ENCODE assay signal across 27 mouse cellular contexts in genomic region chr10:12718386-12718785, GRCm38 (mm10).
A peak's percentile ranks its signal among the peaks of the same experiment; 100 is the strongest.
DNase-seq lines count a peak whose midpoint lies in the region; ATAC-seq lines count a peak whose summit lies in the region.
"Had no signal": no experiment of that assay in that cellular context is flagged by ENCODE, and none has a peak within 500 bp of the region (broad histone marks: within the 10 kb centered on the region; RNA-seq: fewer than 3 reads in every experiment).

No protein-coding gene starts in this region.

- H3K9me3 ChIP-seq in forebrain, embryonic 12.5 days = no peaks in the 10 kb centered on the region
- H3K9me3 ChIP-seq: embryonic facial prominence, embryonic 10.5 days; embryonic facial prominence, embryonic 15.5 days; forebrain, embryonic 13.5 days; heart, embryonic 15.5 days; hindbrain, embryonic 13.5 days; kidney, embryonic 15.5 days; limb, embryonic 13.5 days; lung, embryonic 15.5 days; neural tube, embryonic 13.5 days had no signal

- H3K36me3 ChIP-seq in forebrain, embryonic 12.5 days (replicated peaks) = no peaks in the 10 kb centered on the region
- H3K36me3 ChIP-seq: hindbrain, embryonic 13.5 days had no signal

- 93% methylated on average over 8 of the region's 8 CpGs for WGBS in forebrain, embryonic 12.5 days

- no peaks in the 10 kb centered on the region for H3K4me1 ChIP-seq in forebrain, embryonic 12.5 days
- H3K4me1 ChIP-seq: embryonic facial prominence, embryonic 10.5 days; embryonic facial prominence, embryonic 15.5 days; forebrain, embryonic 13.5 days; hindbrain, embryonic 13.5 days; kidney, embryonic 15.5 days; neural tube, embryonic 13.5 days had no signal

- no peak overlapping the region for H3K9ac ChIP-seq in forebrain, embryonic 12.5 days
- H3K9ac ChIP-seq: embryonic facial prominence, embryonic 15.5 days; forebrain, embryonic 13.5 days; heart, embryonic 15.5 days; hindbrain, embryonic 13.5 days; kidney, embryonic 15.5 days; limb, embryonic 13.5 days; lung, embryonic 15.5 days; neural tube, embryonic 13.5 days had no signal

- no peak overlapping the region for H3K4me3 ChIP-seq in forebrain, embryonic 12.5 days (replicated peaks)
- H3K4me3 ChIP-seq: embryonic facial prominence, embryonic 10.5 days; embryonic facial prominence, embryonic 15.5 days; forebrain, embryonic 13.5 days; heart, embryonic 15.5 days; hindbrain, embryonic 13.5 days; kidney, embryonic 15.5 days; limb, embryonic 13.5 days; lung, embryonic 15.5 days; neural tube, embryonic 13.5 days had no signal

- H3K27ac ChIP-seq in forebrain, embryonic 12.5 days = no peak overlapping the region
- H3K27ac ChIP-seq: embryonic facial prominence, embryonic 10.5 days; embryonic facial prominence, embryonic 15.5 days; forebrain, embryonic 13.5 days; heart, embryonic 15.5 days; hindbrain, embryonic 13.5 days; kidney, embryonic 15.5 days; limb, embryonic 13.5 days; lung, embryonic 15.5 days; neural tube, embryonic 13.5 days had no signal

- peak; percentile 10 for DNase-seq in thymus, postnatal 0 days (ENCODE audit: low spot score)
- no peak for DNase-seq in thymus, postnatal 10 days (ENCODE audit: low spot score in 2 of 2)
- peak; percentile 58 to 70 for DNase-seq in cerebellum, adult 18-20 months
- peak; percentile 45 to 59 for DNase-seq in cerebellum, postnatal 14 days
- no peak for DNase-seq in adrenal gland, adult (ENCODE audit: inconsistent age in 2 of 2, low spot score in 1 of 2)
- no peak for DNase-seq in thymus, postnatal 36 days
- DNase-seq: adrenal gland, postnatal 10 days; gastrocnemius, postnatal 10 days; heart, postnatal 4 days; kidney, adult 18-20 months; kidney, postnatal 25 days; thymus, postnatal 4 days had no signal

- no peak for ATAC-seq in forebrain, embryonic 12.5 days (ENCODE audit: low FRiP score)
- ATAC-seq: forebrain, embryonic 13.5 days; inflammation-experienced regulatory T-cells, adult 6 months; midbrain, embryonic 16.5 days had no signal

- no peaks in the 10 kb centered on the region for H3K27me3 ChIP-seq in forebrain, embryonic 12.5 days
- H3K27me3 ChIP-seq: CH12.LX; embryonic facial prominence, embryonic 15.5 days; forebrain, embryonic 13.5 days; heart, embryonic 15.5 days; hindbrain, embryonic 13.5 days; kidney, embryonic 15.5 days; limb, embryonic 13.5 days; lung, embryonic 15.5 days; neural tube, embryonic 13.5 days had no signal

- H3K4me2 ChIP-seq in forebrain, embryonic 12.5 days = no peak overlapping the region
- H3K4me2 ChIP-seq: embryonic facial prominence, embryonic 15.5 days; forebrain, embryonic 13.5 days; heart, embryonic 15.5 days; hindbrain, embryonic 13.5 days; kidney, embryonic 15.5 days; limb, embryonic 13.5 days; liver, embryonic 11.5 days; lung, embryonic 15.5 days; midbrain, embryonic 11.5 days; neural tube, embryonic 13.5 days had no signal

Comparison
In these comparisons a context has a peak if more than half of its experiments do, and no peak if none do; other contexts are left out.
1. DNase-seq: peak in thymus, postnatal 0 days (single experiment), cerebellum, adult 18-20 months (2 of 2) and cerebellum, postnatal 14 days (2 of 2); none in thymus, postnatal 10 days (0 of 2), adrenal gland, adult (0 of 2) and thymus, postnatal 36 days (0 of 2).